Mouse (Mus musculus) naive thymus-derived CD4-positive, alpha-beta T cell, adult 5 months (primary cell): ENCODE results near the gene Tmem81. TPM values are rescaled to one million over a fixed set of nuclear protein-coding genes. Genes with fewer than 3 reads are reported as not detected.

Experiments
- polyA plus RNA-seq: library from polyadenylated mRNA; unstranded; fragments of 100-300 nt; shearing (Covaris generic); gene quantifications from one replicate; pipeline ENCODE4 v1.2.1, GENCODE M21; 2017

Gene Tmem81
- 6.4 TPM for polyA plus RNA-seq

DNA sequence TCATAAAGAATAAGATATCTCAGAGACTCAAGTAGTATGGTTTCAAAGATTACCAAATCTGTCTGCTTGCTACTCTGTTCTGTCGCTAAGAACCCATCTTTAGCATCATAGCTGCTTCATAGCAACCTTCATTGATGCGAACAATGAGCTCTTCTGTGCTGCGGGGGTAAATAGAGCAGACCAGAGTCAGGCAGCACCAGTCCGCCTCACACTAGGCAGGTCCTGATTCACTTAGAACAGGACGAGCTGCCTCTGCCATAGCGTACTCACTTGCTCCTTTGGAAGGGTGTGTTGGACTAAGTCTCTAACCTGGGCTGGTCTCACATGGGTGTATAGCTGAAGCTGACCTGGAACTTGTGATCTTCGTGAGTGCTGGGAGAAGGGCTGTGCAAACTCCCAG lies at the start of gene Tmem81:
Tmem81 (plus strand) TSS at position 173 of the 400 bp plus-strand sequence.

DNA sequence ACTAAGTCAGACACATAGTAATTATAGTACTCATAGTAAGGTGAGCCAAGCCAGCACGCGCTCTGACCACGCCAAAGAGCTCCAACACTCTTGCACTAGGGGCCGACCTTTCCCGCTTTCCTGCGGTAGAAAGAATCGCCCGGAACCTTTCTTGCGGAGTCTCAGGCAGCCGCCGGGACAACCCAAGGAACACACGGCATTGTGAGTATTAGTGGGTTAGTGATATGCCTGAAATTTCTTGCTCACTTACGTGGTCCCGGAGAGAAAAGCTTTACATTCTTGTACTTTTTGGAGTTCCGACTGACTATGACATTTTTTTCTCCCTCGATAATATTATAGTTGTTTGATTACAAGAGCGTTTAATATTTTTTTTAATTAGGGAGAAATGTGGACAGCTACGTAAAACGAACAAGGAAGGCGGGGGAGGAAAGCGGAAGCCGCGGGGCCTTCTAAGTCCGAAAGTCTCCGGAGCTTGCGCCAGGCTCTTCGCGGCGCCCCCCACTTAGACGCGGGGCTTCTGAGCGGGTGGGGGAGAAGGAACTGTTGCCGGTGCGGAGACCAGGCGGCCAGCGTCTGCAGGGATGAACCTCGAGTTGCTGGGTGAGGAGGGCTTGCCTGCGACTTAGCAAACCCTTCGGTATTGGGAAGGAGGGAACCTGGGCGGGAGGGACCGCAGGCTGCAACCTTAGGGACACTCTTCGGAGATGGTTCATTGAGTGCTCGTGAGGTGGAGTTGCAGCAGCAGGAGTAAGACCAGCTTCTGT lies 28.9 kb upstream of the Tmem81 start, which contains the start of gene Rbbp5:
Rbbp5 (plus strand) TSS at position 438 of the 764 bp plus-strand sequence.

GRCm38 (mm10) chr1:132542762-132543306 lies 36.8 kb downstream of the Tmem81 start, which contains the start of gene Cntn2:
Cntn2 (minus strand) TSS chr1:132543256.

Other genes starting within 250 kb of the Tmem81 start
- gene Klhdc8a, start 207.6 kb upstream of the Tmem81 start, polyA plus RNA-seq = 0.07 TPM
- gene Nuak2, start 190.1 kb upstream of the Tmem81 start, polyA plus RNA-seq = 11.6 TPM
- gene Tmcc2, start 114.9 kb upstream of the Tmem81 start, polyA plus RNA-seq = 0.26 TPM
- gene Dstyk, start 88.7 kb upstream of the Tmem81 start, polyA plus RNA-seq = 9.1 TPM
- 54.7 TPM for gene Rbbp5, start 28.9 kb upstream of the Tmem81 start, polyA plus RNA-seq
- not detected for gene Cntn2, start 37.0 kb downstream of the Tmem81 start, polyA plus RNA-seq
- not detected for gene Nfasc, start 235.6 kb downstream of the Tmem81 start, polyA plus RNA-seq